Mouse (Mus musculus) spleen, embryonic (tissue): ENCODE measurements around the gene Vmn2r116.
"Not testable (repeated sequence)": the region's sequence is repeated elsewhere in the genome, so short reads cannot be mapped to it uniquely, and the experiment has no call there.

Experiments used
- CTCF ChIA-PET: fragments of 350-600 bp; sonication (Branson Sonifier 250); formaldehyde crosslinking; loops from one replicate; lab custom pipeline; 2022; lab: Charles Lee

Gene Vmn2r116

DNA sequence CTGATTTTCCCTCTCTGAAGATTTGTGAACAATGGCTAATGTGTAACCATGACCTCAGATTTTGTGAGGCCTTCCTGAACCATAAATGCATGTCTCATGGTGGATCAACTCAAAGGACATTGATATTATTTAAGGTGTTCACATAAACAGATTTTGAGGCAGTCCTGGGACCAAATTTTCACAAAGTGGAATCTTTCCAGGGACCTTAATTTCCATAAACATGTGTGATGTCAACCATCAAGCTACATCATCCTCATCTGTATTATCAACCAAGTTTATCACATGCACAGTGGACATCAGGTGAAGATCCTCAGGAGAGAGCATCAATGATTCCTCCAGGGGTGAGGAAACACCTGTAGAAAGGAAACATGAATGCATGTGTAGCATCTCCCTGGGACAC is at the start of gene Vmn2r116:
Gene Vmn2r116 (plus strand): TSS at position 301 of the 400 bp plus-strand sequence.
- CTCF ChIA-PET: not testable (repeated sequence)

DNA sequence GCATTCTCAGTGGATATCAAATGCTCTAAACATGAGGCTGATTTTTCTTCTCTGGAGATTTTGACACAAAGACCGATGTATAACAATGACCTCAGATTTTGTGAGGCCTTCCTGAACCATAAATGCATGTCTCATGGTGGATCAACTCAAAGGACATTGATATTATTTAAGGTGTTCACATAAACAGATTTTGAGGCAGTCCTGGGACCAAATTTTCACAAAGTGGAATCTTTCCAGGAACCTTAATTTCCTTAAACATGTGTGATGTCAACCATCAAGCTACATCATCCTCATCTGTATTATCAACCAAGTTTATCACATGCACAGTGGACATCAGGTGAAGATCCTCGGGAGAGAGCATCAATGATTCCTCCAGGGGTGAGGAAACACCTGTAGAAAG is 41.0 kb upstream of the Vmn2r116 start, which contains the start of gene Vmn2r115:
Gene Vmn2r115 (plus strand): TSS at position 301 of the 400 bp plus-strand sequence.
- CTCF ChIA-PET: not testable (repeated sequence)

DNA sequence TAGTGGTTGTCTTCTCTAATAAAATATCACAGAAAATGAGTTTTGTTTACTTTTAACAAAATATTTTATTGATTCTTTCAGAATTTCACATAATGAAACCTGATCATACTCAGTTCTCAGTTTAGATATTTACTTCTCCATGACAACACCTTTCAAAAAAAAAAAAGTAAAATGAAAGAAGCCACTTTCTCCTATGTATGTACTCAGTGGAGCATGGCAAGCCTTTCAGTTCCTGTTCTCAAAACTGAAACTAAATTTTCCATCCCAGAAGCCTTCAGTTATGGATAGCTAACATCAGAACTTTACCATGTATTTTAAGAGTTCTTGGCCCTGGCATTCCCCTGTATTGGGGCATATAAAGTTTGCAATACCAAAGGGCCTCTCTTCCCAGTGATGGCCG is 32.8 kb upstream of the Vmn2r116 start:
- CTCF ChIA-PET: no interaction called here

GRCm38 (mm10) chr17:23433150-23433679 is 48.8 kb downstream of the Vmn2r116 start:
- CTCF ChIA-PET: no interaction called here
